10 mouse cellular contexts compared by ENCODE assay signal in the genomic region with DNA sequence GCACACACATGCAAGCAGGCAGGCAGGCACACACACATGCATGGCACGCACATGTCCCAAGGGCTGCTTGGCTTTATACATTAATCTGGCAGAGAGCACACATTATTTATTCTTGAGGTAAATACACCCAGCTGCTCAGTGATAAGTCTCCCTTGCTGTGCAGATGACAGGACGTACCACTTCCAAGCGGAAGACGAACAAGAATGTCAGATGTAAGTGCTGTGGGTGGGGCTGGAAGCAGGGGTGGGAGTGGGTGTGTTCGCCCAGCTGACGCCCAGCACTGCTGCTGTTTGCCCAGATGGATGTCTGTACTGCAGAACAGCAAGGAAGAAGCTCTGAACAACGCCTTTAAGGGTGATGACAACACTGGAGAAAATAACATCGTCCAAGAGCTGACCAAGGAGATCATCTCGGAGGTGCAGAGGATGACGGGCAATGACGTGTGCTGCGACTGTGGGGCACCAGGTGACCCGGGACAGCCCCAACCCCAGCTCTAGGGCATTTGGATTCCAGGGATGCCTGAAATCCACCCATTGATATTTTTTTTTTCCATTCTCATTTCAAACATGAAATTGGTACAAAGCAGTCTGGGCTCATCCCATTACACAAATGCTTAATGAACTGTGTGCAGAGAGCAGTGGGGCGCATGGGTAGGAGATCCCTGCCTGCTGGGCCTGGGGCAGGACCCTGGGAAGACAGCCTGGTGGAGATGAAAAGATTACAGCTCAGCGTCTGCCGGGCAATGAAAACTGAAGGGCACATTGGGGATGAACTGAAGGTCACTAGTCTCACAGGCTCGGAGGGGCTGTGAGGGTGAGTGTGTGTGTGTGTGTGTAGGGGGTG. TPM values are rescaled to one million over a fixed set of nuclear protein-coding genes. Genes with fewer than 3 reads are reported as not detected.
A peak's percentile ranks its signal among the peaks of the same experiment; 100 is the strongest.
DNase-seq lines count a peak whose midpoint lies in the region; ATAC-seq and TF ChIP-seq lines count a peak whose summit lies in the region.
"Had no signal": no experiment of that assay in that cellular context is flagged by ENCODE, and none has a peak within 500 bp of the region (broad histone marks: within the 10 kb centered on the region; RNA-seq: fewer than 3 reads in every experiment).

No protein-coding gene starts in this region.

- no peak overlapping the region for H3K4me2 ChIP-seq in embryonic facial prominence, embryonic 14.5 days (ENCODE audit: low read depth, low read length)
- H3K4me2 ChIP-seq in liver, embryonic 11.5 days, result peak overlapping the region; percentile 27
- H3K4me2 ChIP-seq in midbrain, embryonic 14.5 days (ENCODE audit: low read length), result no peak overlapping the region

- peaks cover 23% of the 10 kb centered on the region; the same call in 1 of the 2 replicates for H3K36me3 ChIP-seq in embryonic facial prominence, embryonic 14.5 days (ENCODE audit: control insufficient read depth, insufficient read depth, low read length)
- peaks cover 2% of the 10 kb centered on the region; the same call in 1 of the 2 replicates for H3K36me3 ChIP-seq in liver, embryonic 11.5 days (ENCODE audit: control insufficient read depth, insufficient read depth, low read length)
- H3K36me3 ChIP-seq in midbrain, embryonic 14.5 days (ENCODE audit: control insufficient read depth, insufficient read depth, low read length), result peaks cover 36% of the 10 kb centered on the region
- H3K36me3 ChIP-seq: G1E had no signal

- 57% methylated on average over 17 of the region's 17 CpGs for WGBS in lung, adult 2 months
- WGBS in embryonic facial prominence, embryonic 14.5 days, result 71% methylated on average over 17 of the region's 17 CpGs
- WGBS in liver, embryonic 11.5 days, result 57% methylated on average over 17 of the region's 17 CpGs
- WGBS in midbrain, embryonic 14.5 days, result 76% methylated on average over 17 of the region's 17 CpGs

- no peaks in the 10 kb centered on the region for H3K27me3 ChIP-seq in embryonic facial prominence, embryonic 14.5 days (replicated peaks; ENCODE audit: control insufficient read depth, insufficient read depth, low read length)
- no peaks in the 10 kb centered on the region for H3K27me3 ChIP-seq in liver, embryonic 11.5 days (replicated peaks; ENCODE audit: control insufficient read depth, insufficient read depth, low read length)
- no peaks in the 10 kb centered on the region for H3K27me3 ChIP-seq in midbrain, embryonic 14.5 days (ENCODE audit: control insufficient read depth, insufficient read depth, low read length)

- H3K4me1 ChIP-seq in lung, adult 2 months (ENCODE audit: control insufficient read depth, insufficient read depth, low read length), result peaks cover 25% of the 10 kb centered on the region
- H3K4me1 ChIP-seq in embryonic facial prominence, embryonic 14.5 days (ENCODE audit: control insufficient read depth, insufficient read depth, low read length), result no peaks in the 10 kb centered on the region; the same call in 1 of the 2 replicates
- H3K4me1 ChIP-seq in liver, embryonic 11.5 days (replicated peaks; ENCODE audit: control insufficient read depth, insufficient read depth, low read length), result peaks cover 34% of the 10 kb centered on the region
- 0 out of 2 replicates have a peak, but pooled peaks cover 5% of the 10 kb centered on the region for H3K4me1 ChIP-seq in midbrain, embryonic 14.5 days (ENCODE audit: control insufficient read depth, insufficient read depth, low read length)
- H3K4me1 ChIP-seq: limb, embryonic 10.5 days had no signal

- no peak overlapping the region for H3K9ac ChIP-seq in embryonic facial prominence, embryonic 14.5 days (ENCODE audit: low read depth, low read length)
- no peak overlapping the region for H3K9ac ChIP-seq in liver, embryonic 11.5 days (ENCODE audit: low read depth, low read length)
- no peak overlapping the region for H3K9ac ChIP-seq in midbrain, embryonic 14.5 days (replicated peaks; ENCODE audit: low read length)

- ATAC-seq in embryonic facial prominence, embryonic 14.5 days (ENCODE audit: low read depth), result peak; percentile 14; the same call in 1 of the 2 replicates
- peak; percentile 75 for ATAC-seq in liver, embryonic 11.5 days (replicated peaks; ENCODE audit: low FRiP score)
- no peak for ATAC-seq in midbrain, embryonic 14.5 days (ENCODE audit: low FRiP score, low TSS enrichment)

- TF ChIP-seq CTCF in lung, adult 2 months (IDR thresholded peaks at IDR 0.05; ENCODE audit: insufficient read depth, low read length), result no peak

- H3K9me3 ChIP-seq in embryonic facial prominence, embryonic 14.5 days (ENCODE audit: control insufficient read depth, low read length), result no peaks in the 10 kb centered on the region
- H3K9me3 ChIP-seq in liver, embryonic 11.5 days (ENCODE audit: control insufficient read depth, low read length), result no peaks in the 10 kb centered on the region
- H3K9me3 ChIP-seq in midbrain, embryonic 14.5 days (ENCODE audit: control insufficient read depth, low read length), result no peaks in the 10 kb centered on the region
- H3K9me3 ChIP-seq: limb, embryonic 10.5 days had no signal

- H3K27ac ChIP-seq in embryonic facial prominence, embryonic 14.5 days (replicated peaks; ENCODE audit: low read depth, low read length), result no peak overlapping the region
- H3K27ac ChIP-seq in liver, embryonic 11.5 days (ENCODE audit: low read depth, low read length), result no peak overlapping the region
- 0 out of 2 replicates have a peak overlapping the region, but pooled peaks have one; percentile 26 for H3K27ac ChIP-seq in midbrain, embryonic 14.5 days (replicated peaks; ENCODE audit: low read depth, low read length)
- H3K27ac ChIP-seq: limb, embryonic 10.5 days had no signal

- peak; percentile 37 to 59 for DNase-seq in lung, adult 18-20 months
- DNase-seq in lung, adult 2 months, result no peak
- no peak for DNase-seq in embryonic facial prominence, embryonic 14.5 days (ENCODE audit: low spot score)
- DNase-seq in liver, embryonic 11.5 days (ENCODE audit: low spot score), result no peak
- DNase-seq in midbrain, embryonic 14.5 days, result peak; percentile 31
- no peak for DNase-seq in gastrocnemius, postnatal 10 days
- DNase-seq in kidney, postnatal 4 days, result no peak
- DNase-seq in heart, adult 18-20 months, result no peak

- TF ChIP-seq POLR2A in lung, adult 2 months (IDR thresholded peaks at IDR 0.05; ENCODE audit: borderline replicate concordance, extremely low read depth, low read depth, low read length), result no peak

- H3K4me3 ChIP-seq in lung, adult 2 months (replicated peaks; ENCODE audit: extremely low read depth, low read depth, low read length), result no peak overlapping the region
- no peak overlapping the region for H3K4me3 ChIP-seq in embryonic facial prominence, embryonic 14.5 days (ENCODE audit: low read depth, low read length)
- H3K4me3 ChIP-seq in liver, embryonic 11.5 days (ENCODE audit: low read depth, low read length), result no peak overlapping the region
- H3K4me3 ChIP-seq in midbrain, embryonic 14.5 days (replicated peaks; ENCODE audit: low read depth, low read length), result no peak overlapping the region
- H3K4me3 ChIP-seq: limb, embryonic 10.5 days had no signal

RNA-seq across cellular contexts. Expression of a gene that starts 55.9 kb away (rescaled TPM):
- 18.4 and 33.3 TPM in 2 replicates for polyA plus RNA-seq in lung, adult 2 months (2012; rRNA removed)
- 84.8 and 100 TPM in 2 replicates for polyA plus RNA-seq in embryonic facial prominence, embryonic 14.5 days (2014; fragmentation: Nextera tagmentation; extraction: Ambion mirVana)
- 110 and 117 TPM in 2 replicates for polyA plus RNA-seq in liver, embryonic 11.5 days (2014; fragmentation: Nextera tagmentation; extraction: Ambion mirVana)
- 91.9 and 107 TPM in 2 replicates for polyA plus RNA-seq in midbrain, embryonic 14.5 days (2014; fragmentation: Nextera tagmentation; extraction: Ambion mirVana)
- 10 to 100 TPM; 29.8 to 33.6 TPM for total RNA-seq in gastrocnemius, postnatal 10 days (2021)
- 10 to 100 TPM; 34.6 to 38.5 TPM for total RNA-seq in heart, adult 18-20 months (2021)

RNA-seq across cellular contexts. Expression of a gene that starts 56.8 kb away (rescaled TPM):
- 10.2 and 14.0 TPM in 2 replicates for polyA plus RNA-seq in lung, adult 2 months (2012; rRNA removed)
- 54.0 and 54.2 TPM in 2 replicates for polyA plus RNA-seq in embryonic facial prominence, embryonic 14.5 days (2014; fragmentation: Nextera tagmentation; extraction: Ambion mirVana)
- polyA plus RNA-seq in liver, embryonic 11.5 days (2014; fragmentation: Nextera tagmentation; extraction: Ambion mirVana), result 42.0 and 42.8 TPM in 2 replicates
- polyA plus RNA-seq in midbrain, embryonic 14.5 days (2014; fragmentation: Nextera tagmentation; extraction: Ambion mirVana), result 40.8 and 42.4 TPM in 2 replicates
- 10 to 100 TPM; 32.2 to 34.8 TPM for total RNA-seq in gastrocnemius, postnatal 10 days (2021)
- total RNA-seq in heart, adult 18-20 months (2021), result 10 to 100 TPM; 43.3 to 44.6 TPM

Comparison
In these comparisons a context has a peak if more than half of its experiments do, and no peak if none do; other contexts are left out.
1. DNase-seq: peak in lung, adult 18-20 months (2 of 2) and midbrain, embryonic 14.5 days (single experiment); none in lung, adult 2 months (single experiment), embryonic facial prominence, embryonic 14.5 days (single experiment), liver, embryonic 11.5 days (single experiment), gastrocnemius, postnatal 10 days (single experiment), kidney, postnatal 4 days (0 of 2) and heart, adult 18-20 months (0 of 2).